Comparison of ENCODE assay signal across 9 mouse cellular contexts in the genomic region with DNA sequence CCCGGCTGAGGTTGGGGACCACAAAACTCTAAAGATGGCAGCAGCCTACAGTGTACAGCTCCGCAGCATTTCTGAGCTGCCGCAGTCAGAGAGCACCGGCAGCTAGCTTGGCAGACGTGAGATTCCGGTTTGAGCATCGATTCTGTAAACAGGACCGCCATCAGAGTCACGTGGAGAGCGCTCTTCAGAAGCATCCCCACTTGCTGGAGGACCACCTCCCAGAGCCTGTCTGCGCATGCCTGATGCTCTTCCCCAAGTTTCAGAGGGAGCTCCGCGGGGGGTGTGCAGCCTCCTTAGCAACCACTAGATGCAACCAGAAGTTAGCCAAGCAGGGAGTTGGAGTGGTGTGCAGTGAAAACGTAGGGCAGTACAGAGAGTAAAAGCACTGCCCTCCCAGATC. TPM values are rescaled to one million over a fixed set of nuclear protein-coding genes. Genes with fewer than 3 reads are reported as not detected.
A peak's percentile ranks its signal among the peaks of the same experiment; 100 is the strongest.
DNase-seq lines count a peak whose midpoint lies in the region; ATAC-seq lines count a peak whose summit lies in the region.
"Had no signal": no experiment of that assay in that cellular context is flagged by ENCODE, and none has a peak within 500 bp of the region (broad histone marks: within the 10 kb centered on the region; RNA-seq: fewer than 3 reads in every experiment).

No protein-coding gene starts in this region.

- H3K36me3 ChIP-seq in heart, embryonic 14.5 days (ENCODE audit: control insufficient read depth, insufficient read depth, low read length), result no peaks in the 10 kb centered on the region
- H3K36me3 ChIP-seq in midbrain, embryonic 12.5 days, result no peaks in the 10 kb centered on the region

- 13% methylated on average over 14 of the region's 14 CpGs for WGBS in heart, embryonic 14.5 days
- 42% methylated on average over 14 of the region's 14 CpGs for WGBS in midbrain, embryonic 12.5 days

- peak overlapping the region; percentile 14 to 25 for H3K4me3 ChIP-seq in heart, embryonic 14.5 days (ENCODE audit: control insufficient read depth in 1 of 2, insufficient read depth in 1 of 2, low read depth in 1 of 2, low read length in 2 of 2)
- no peak overlapping the region for H3K4me3 ChIP-seq in midbrain, embryonic 12.5 days
- H3K4me3 ChIP-seq: myocyte had no signal

- H3K27ac ChIP-seq in heart, embryonic 14.5 days (replicated peaks in 1 of 2; ENCODE audit: control insufficient read depth in 1 of 2, insufficient read depth in 1 of 2, low read depth in 2 of 2, low read length in 2 of 2), result no peak overlapping the region
- no peak overlapping the region for H3K27ac ChIP-seq in midbrain, embryonic 12.5 days (replicated peaks)

- peak overlapping the region; percentile 44; the same call in 1 of the 2 replicates for H3K9ac ChIP-seq in heart, embryonic 14.5 days (ENCODE audit: low read length)
- no peak overlapping the region for H3K9ac ChIP-seq in midbrain, embryonic 12.5 days (replicated peaks)

- DNase-seq in R1 (ENCODE audit: low read depth, low spot score), result peak; percentile 81
- peak; percentile 62 for DNase-seq in embryo, embryonic 11 days
- DNase-seq in left cerebral cortex, adult 11 months (ENCODE audit: low spot score), result peak; percentile 15
- DNase-seq in testis, postnatal 10 days (ENCODE audit: low spot score), result peak; percentile 43
- DNase-seq in cerebellum, adult 9-11 months, result no peak

- ATAC-seq in heart, embryonic 14.5 days (ENCODE audit: insufficient number of reproducible peaks, insufficient read depth, low FRiP score, low read depth), result no peak
- no peak for ATAC-seq in midbrain, embryonic 12.5 days (ENCODE audit: low FRiP score, low read depth)
- no peak for ATAC-seq in monocyte, adult 5-6 weeks (replicated peaks; ENCODE audit: insufficient number of reproducible peaks, low FRiP score, low TSS enrichment, poor library complexity, severe bottlenecking)

- no peaks in the 10 kb centered on the region for H3K9me3 ChIP-seq in heart, embryonic 14.5 days (ENCODE audit: control insufficient read depth, low read length)
- H3K9me3 ChIP-seq in midbrain, embryonic 12.5 days, result no peaks in the 10 kb centered on the region

- peak overlapping the region; percentile 58 for H3K4me2 ChIP-seq in heart, embryonic 14.5 days (ENCODE audit: low read length)
- H3K4me2 ChIP-seq in midbrain, embryonic 12.5 days (replicated peaks), result peak overlapping the region; percentile 31

- peaks cover 10 to 11% of the 10 kb centered on the region in 2 experiments for H3K4me1 ChIP-seq in heart, embryonic 14.5 days (ENCODE audit: control insufficient read depth in 2 of 2, insufficient read depth in 2 of 2, low read length in 2 of 2)
- H3K4me1 ChIP-seq in midbrain, embryonic 12.5 days, result 0 out of 2 replicates have a peak, but pooled peaks cover 6% of the 10 kb centered on the region

- H3K27me3 ChIP-seq in heart, embryonic 14.5 days (ENCODE audit: control insufficient read depth, insufficient read depth, low read length), result no peaks in the 10 kb centered on the region
- no peaks in the 10 kb centered on the region for H3K27me3 ChIP-seq in midbrain, embryonic 12.5 days

RNA-seq across cellular contexts. Expression of gene Daam1, which starts 52.7 kb away (rescaled TPM):
- polyA plus RNA-seq in heart, embryonic 14.5 days (2014; fragmentation: Nextera tagmentation; extraction: Ambion mirVana), result 28.9 and 33.3 TPM in 2 replicates
- polyA plus RNA-seq in midbrain, embryonic 12.5 days (2016; fragmentation: Nextera tagmentation; extraction: Ambion mirVana), result 15.7 and 16.9 TPM in 2 replicates
- 8.3 to 15.2 TPM (median 13.8 TPM) in 3 replicates for total RNA-seq in monocyte, adult 5-6 weeks (2017)
